27 mouse cellular contexts compared by ENCODE assay signal in genomic region chr1:84882937-84883336, GRCm38 (mm10). TPM values are rescaled to one million over a fixed set of nuclear protein-coding genes. Genes with fewer than 3 reads are reported as not detected.
DNase-seq lines count a peak whose midpoint lies in the region; ATAC-seq and TF ChIP-seq lines count a peak whose summit lies in the region.
"Had no signal": no experiment of that assay in that cellular context is flagged by ENCODE, and none has a peak within 500 bp of the region (broad histone marks: within the 10 kb centered on the region; RNA-seq: fewer than 3 reads in every experiment).

No protein-coding gene starts in this region.

- no peak overlapping the region for H3K9ac ChIP-seq in ES-Bruce4 (ENCODE audit: low read depth, poor library complexity, severe bottlenecking)
- H3K9ac ChIP-seq: embryonic facial prominence, embryonic 12.5 days; embryonic facial prominence, embryonic 15.5 days; forebrain, postnatal 0 days; heart, embryonic 12.5 days; heart, embryonic 15.5 days; hindbrain, embryonic 15.5 days had no signal

- no peaks in the 10 kb centered on the region for H3K9me3 ChIP-seq in ES-Bruce4 (replicated peaks; ENCODE audit: control insufficient read depth, insufficient read depth, low read length, poor library complexity, severe bottlenecking)
- H3K9me3 ChIP-seq in hindbrain, embryonic 10.5 days, result peaks cover 6% of the 10 kb centered on the region; the same call in 1 of the 2 replicates
- H3K9me3 ChIP-seq: embryonic facial prominence, embryonic 12.5 days; embryonic facial prominence, embryonic 15.5 days; G1E; heart, embryonic 12.5 days; heart, embryonic 15.5 days; hindbrain, embryonic 15.5 days had no signal

- no peak for TF ChIP-seq CTCF in ES-Bruce4 (IDR thresholded peaks at IDR 0.05; ENCODE audit: low read depth, low read length)

- H3K4me2 ChIP-seq in myocyte (ENCODE audit: low read depth), result peak overlapping the region; percentile 92
- H3K4me2 ChIP-seq: embryonic facial prominence, embryonic 12.5 days; embryonic facial prominence, embryonic 15.5 days; heart, embryonic 12.5 days; heart, embryonic 15.5 days; hindbrain, embryonic 15.5 days had no signal

- 87% methylated on average over 4 of the region's 4 CpGs for WGBS in hindbrain, embryonic 10.5 days

- ATAC-seq in frontal cortex, adult (ENCODE audit: low TSS enrichment), result peak; percentile 54
- ATAC-seq in granulocyte monocyte progenitor cell, adult 5-6 weeks (replicated peaks; ENCODE audit: poor library complexity, severe bottlenecking), result 0 out of 2 replicates have a peak, but pooled peaks have one; percentile 14
- ATAC-seq: forebrain, embryonic 14.5 days; forebrain, postnatal 0 days had no signal

- peaks cover 7% of the 10 kb centered on the region for H3K4me1 ChIP-seq in ES-Bruce4 (ENCODE audit: control insufficient read depth, insufficient read depth, low read length)
- H3K4me1 ChIP-seq in hindbrain, embryonic 10.5 days (replicated peaks), result peaks cover 10% of the 10 kb centered on the region; the same call in 1 of the 2 replicates
- H3K4me1 ChIP-seq: embryonic facial prominence, embryonic 12.5 days; embryonic facial prominence, embryonic 15.5 days; heart, embryonic 12.5 days; heart, embryonic 15.5 days; hindbrain, embryonic 15.5 days had no signal

- H3K27me3 ChIP-seq in ES-Bruce4 (ENCODE audit: control insufficient read depth, insufficient read depth, low read length, poor library complexity, severe bottlenecking), result no peaks in the 10 kb centered on the region
- H3K27me3 ChIP-seq in myocyte (ENCODE audit: control insufficient read depth, insufficient read depth, insufficient read length), result no peaks in the 10 kb centered on the region
- no peaks in the 10 kb centered on the region for H3K27me3 ChIP-seq in hindbrain, embryonic 10.5 days (ENCODE audit: insufficient read depth, poor library complexity, severe bottlenecking)
- H3K27me3 ChIP-seq: embryonic facial prominence, embryonic 12.5 days; embryonic facial prominence, embryonic 15.5 days; heart, embryonic 12.5 days; heart, embryonic 15.5 days; hindbrain, embryonic 15.5 days had no signal

- TF ChIP-seq EP300 in ES-Bruce4 (IDR thresholded peaks at IDR 0.05; ENCODE audit: insufficient read depth, low read depth, low read length), result no peak

- TF ChIP-seq POLR2A in ES-Bruce4 (IDR thresholded peaks at IDR 0.05; ENCODE audit: insufficient read depth, low read length), result no peak
- no peak for TF ChIP-seq POLR2A in myocyte (IDR thresholded peaks at IDR 0.05; ENCODE audit: insufficient read length, low read depth)

- no peak for DNase-seq in frontal cortex, postnatal 14 days (ENCODE audit: low spot score in 2 of 2)
- no peak for DNase-seq in right cerebral cortex, postnatal 10 days (ENCODE audit: low spot score in 2 of 2)
- no peak for DNase-seq in left cerebral cortex, adult 8-10 months (ENCODE audit: low spot score in 2 of 2)
- DNase-seq in hindbrain, embryonic 10.5 days (ENCODE audit: low spot score), result no peak
- DNase-seq: adrenal gland, adult 2 months; adrenal gland, postnatal 25 days; cerebellum, adult 11 months; cerebellum, adult 2 months; cerebellum, adult 9-11 months; cerebellum, postnatal 25 days; forebrain, postnatal 0 days; gastrocnemius, postnatal 10 days; heart, adult 18-20 months; heart, postnatal 10 days; heart, postnatal 36 days had no signal

- peak overlapping the region; percentile 92 for H3K27ac ChIP-seq in ES-Bruce4 (ENCODE audit: insufficient read depth, low read length)
- H3K27ac ChIP-seq in hindbrain, embryonic 10.5 days, result no peak overlapping the region
- H3K27ac ChIP-seq: embryonic facial prominence, embryonic 12.5 days; embryonic facial prominence, embryonic 15.5 days; heart, embryonic 15.5 days; hindbrain, embryonic 15.5 days had no signal

- no peaks in the 10 kb centered on the region for H3K79me2 ChIP-seq in myocyte (ENCODE audit: control insufficient read depth, insufficient read depth)

- H3K36me3 ChIP-seq in ES-Bruce4 (ENCODE audit: control insufficient read depth, insufficient read depth, low read length, poor library complexity, severe bottlenecking) (no peaks in the 10 kb centered on the region), myocyte (ENCODE audit: control insufficient read depth, insufficient read depth) (no peaks in the 10 kb centered on the region)
- no peaks in the 10 kb centered on the region for H3K36me3 ChIP-seq in hindbrain, embryonic 10.5 days
- H3K36me3 ChIP-seq: embryonic facial prominence, embryonic 12.5 days; embryonic facial prominence, embryonic 15.5 days; G1E; heart, embryonic 12.5 days; heart, embryonic 15.5 days; hindbrain, embryonic 15.5 days had no signal

- H3ac ChIP-seq in myocyte (ENCODE audit: control insufficient read depth, insufficient read length), result no peak overlapping the region

- H3K4me3 ChIP-seq in ES-Bruce4 (ENCODE audit: low read depth, low read length) (no peak overlapping the region), myocyte (no peak overlapping the region)
- H3K4me3 ChIP-seq in hindbrain, embryonic 10.5 days, result no peak overlapping the region
- H3K4me3 ChIP-seq: embryonic facial prominence, embryonic 12.5 days; embryonic facial prominence, embryonic 15.5 days; heart, embryonic 12.5 days; heart, embryonic 15.5 days; hindbrain, embryonic 15.5 days had no signal

TF ChIP-seq in myocyte, 11 proteins besides CTCF, POLR2A, EP300 and RAD21:
- no peak for TF ChIP-seq MAX (IDR thresholded peaks at IDR 0.05; ENCODE audit: low read depth)
- TF ChIP-seq TCF3 (IDR thresholded peaks at IDR 0.05; ENCODE audit: insufficient read length, low read depth), result no peak
- no peak for TF ChIP-seq CEBPB (IDR thresholded peaks at IDR 0.05; ENCODE audit: insufficient read depth, poor library complexity, severe bottlenecking)
- TF ChIP-seq E2F4 (IDR thresholded peaks at IDR 0.05; ENCODE audit: insufficient read depth), result no peak
- TF ChIP-seq MYOG (IDR thresholded peaks at IDR 0.05; ENCODE audit: control insufficient read depth in 1 of 3, insufficient read depth in 1 of 3, insufficient read length in 2 of 3, low read depth in 2 of 3), result no peak
- TF ChIP-seq USF1 (IDR thresholded peaks at IDR 0.05; ENCODE audit: low read depth), result no peak
- no peak for TF ChIP-seq TCF12 (IDR thresholded peaks at IDR 0.05; ENCODE audit: insufficient read depth, poor library complexity, severe bottlenecking)
- no peak for TF ChIP-seq REST (IDR thresholded peaks at IDR 0.05; ENCODE audit: insufficient read depth, insufficient read length)
- no peak for TF ChIP-seq MYOD1 (IDR thresholded peaks at IDR 0.05; ENCODE audit: control insufficient read depth in 1 of 3, insufficient read length in 2 of 3, low read depth in 2 of 3)
- no peak for TF ChIP-seq SRF (IDR thresholded peaks at IDR 0.05; ENCODE audit: control insufficient read depth, insufficient read length, low read depth)
- TF ChIP-seq POLR2AphosphoS2 (IDR thresholded peaks at IDR 0.05; ENCODE audit: insufficient read length, low read depth), result no peak

RNA-seq across cellular contexts. Expression of gene Trip12, which starts 42.6 kb away (rescaled TPM):
- polyA plus RNA-seq in ES-Bruce4 (2011; ENCODE audit: insufficient read depth, insufficient read length, low read depth, missing spikeins) (665 and 675 TPM in 2 replicates), myocyte (2012; fragmentation: generic; extraction: Trizol) (52.6 TPM)
- total RNA-seq in granulocyte monocyte progenitor cell, adult 5-6 weeks (2014; fragmentation: Nextera tagmentation), result 106 and 145 TPM in 2 replicates
- 138 and 204 TPM in 2 replicates for total RNA-seq in granulocyte monocyte progenitor cell, adult 5-6 weeks (2017)
- total RNA-seq in left cerebral cortex, adult 8-10 months (2022), result 100 to 1,000 TPM; 177 to 244 (median 207) TPM
- 68.1 and 80.0 TPM in 2 replicates for polyA plus RNA-seq in hindbrain, embryonic 10.5 days (2016; fragmentation: Nextera tagmentation; extraction: Ambion mirVana)

RNA-seq across cellular contexts. Expression of gene Fbxo36, which starts 43.3 kb away (rescaled TPM):
- polyA plus RNA-seq in ES-Bruce4 (2011; ENCODE audit: insufficient read depth, insufficient read length, low read depth, missing spikeins) (11.1 and 13.5 TPM in 2 replicates), myocyte (2012; fragmentation: generic; extraction: Trizol) (10.7 TPM)
- 6.5 and 8.7 TPM in 2 replicates for total RNA-seq in granulocyte monocyte progenitor cell, adult 5-6 weeks (2014; fragmentation: Nextera tagmentation)
- 0.41 and 0.78 TPM in 2 replicates for total RNA-seq in granulocyte monocyte progenitor cell, adult 5-6 weeks (2017)
- total RNA-seq in left cerebral cortex, adult 8-10 months (2022), result 1 to 10 TPM; 3.0 to 4.6 (median 3.8) TPM
- polyA plus RNA-seq in hindbrain, embryonic 10.5 days (2016; fragmentation: Nextera tagmentation; extraction: Ambion mirVana), result 10.8 and 14.5 TPM in 2 replicates

RNA-seq across cellular contexts. Expression of gene Slc16a14, which starts 52.0 kb away (rescaled TPM):
- polyA plus RNA-seq in ES-Bruce4 (2011; ENCODE audit: insufficient read depth, insufficient read length, low read depth, missing spikeins) (0.54 TPM in 1 of 2 replicates, not detected in the other), myocyte (2012; fragmentation: generic; extraction: Trizol) (0.46 TPM)
- not detected in 2 replicates for total RNA-seq in granulocyte monocyte progenitor cell, adult 5-6 weeks (2014; fragmentation: Nextera tagmentation)
- total RNA-seq in granulocyte monocyte progenitor cell, adult 5-6 weeks (2017), result not detected in 2 replicates
- total RNA-seq in left cerebral cortex, adult 8-10 months (2022), result 10 to 100 TPM; 10.3 to 15.1 (median 13.1) TPM
- 1.3 and 3.7 TPM in 2 replicates for polyA plus RNA-seq in hindbrain, embryonic 10.5 days (2016; fragmentation: Nextera tagmentation; extraction: Ambion mirVana)
- total RNA-seq: common myeloid progenitor, adult 5-6 weeks; gastrocnemius, postnatal 10 days had no signal
